Comparison of ENCODE assay signal across 11 mouse cellular contexts in the genomic region with DNA sequence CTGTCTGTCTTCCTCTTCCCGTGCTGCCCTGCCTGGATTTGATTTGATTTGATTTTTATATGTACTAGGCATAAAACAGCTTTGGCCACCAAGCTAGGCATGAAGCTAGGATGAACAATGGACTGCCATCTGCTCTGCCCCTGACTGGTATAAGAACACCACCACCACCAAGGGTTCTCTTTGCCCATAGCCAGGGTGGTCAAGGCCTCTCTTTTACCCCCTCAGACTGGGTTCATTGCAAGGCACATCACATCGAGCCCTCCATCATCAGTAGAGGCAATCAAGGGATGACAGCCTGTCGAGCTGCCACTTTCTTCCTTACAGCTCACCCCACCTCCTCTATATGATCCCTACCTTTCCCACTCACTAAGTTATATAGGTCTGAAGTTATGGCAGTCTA. TPM values are rescaled to one million over a fixed set of nuclear protein-coding genes. Genes with fewer than 3 reads are reported as not detected.
"Had no signal": no experiment of that assay in that cellular context is flagged by ENCODE, and none has a peak within 500 bp of the region (broad histone marks: within the 10 kb centered on the region; RNA-seq: fewer than 3 reads in every experiment).

No protein-coding gene starts in this region.

- DNase-seq: liver, postnatal 0 days; lung, adult 2 months; lung, postnatal 14 days; lung, postnatal 36 days; right cerebral cortex, postnatal 14 days; thymus, adult 2 months; thymus, postnatal 25 days; thymus, postnatal 4 days had no signal

RNA-seq across cellular contexts. Expression of a gene that starts 50.3 kb away (rescaled TPM):
- total RNA-seq: megakaryocyte progenitor cell, adult 5-6 weeks; monocyte, adult 5-6 weeks; neutrophil, adult 5-6 weeks had no signal
